Mouse (Mus musculus) heart, embryonic 11.5 days (tissue): ENCODE data around the gene Suco. TPM values are rescaled to one million over a fixed set of nuclear protein-coding genes. Genes with fewer than 3 reads are reported as not detected.

Experiments used
- ATAC-seq: fragments of 200-750 bp; cut with Nextera tagmentation; replicated peaks from 2 replicates; pipeline ENCODE4 v1.8.0; 2017; ENCODE audit warnings: moderate library complexity; ENCODE audit not compliant: insufficient number of reproducible peaks, low FRiP score, low TSS enrichment
- H3K27ac ChIP-seq: fragments of 300-500 bp; sonication (generic); 2 replicates; pipeline ENCODE4 v1.5.1; 2014; ENCODE audit warnings: mild to moderate bottlenecking, low read depth, low read length
- H3K27me3 ChIP-seq: fragments of 300-500 bp; sonication (generic); 2 replicates; pipeline ENCODE4 v1.6.1; 2014; ENCODE audit warnings: mild to moderate bottlenecking, low read length, mixed read lengths; ENCODE audit not compliant: control insufficient read depth, insufficient read depth
- H3K36me3 ChIP-seq: fragments of 300-500 bp; sonication (generic); 2 replicates; pipeline ENCODE4 v1.6.1; 2014; ENCODE audit warnings: mild to moderate bottlenecking, low read length, moderate library complexity, mixed read lengths; ENCODE audit not compliant: control insufficient read depth, insufficient read depth
- H3K4me1 ChIP-seq: fragments of 300-500 bp; sonication (generic); 2 replicates; pipeline ENCODE4 v1.6.1; 2014; ENCODE audit warnings: low read length; ENCODE audit not compliant: control insufficient read depth, insufficient read depth
- H3K4me2 ChIP-seq: fragments of 300-500 bp; sonication (generic); 2 replicates; pipeline ENCODE4 v1.6.1; 2014; ENCODE audit warnings: mild to moderate bottlenecking, moderate library complexity
- H3K4me3 ChIP-seq: fragments of 300-500 bp; sonication (generic); 2 replicates; pipeline ENCODE4 v1.5.1; 2014; ENCODE audit warnings: low read depth, low read length
- H3K9ac ChIP-seq: fragments of 300-500 bp; sonication (generic); 2 replicates; pipeline ENCODE4 v1.6.1; 2014; ENCODE audit warnings: mild to moderate bottlenecking, low read depth, low read length, moderate library complexity
- H3K9me3 ChIP-seq: fragments of 300-500 bp; sonication (generic); replicated peaks from 2 replicates; pipeline ENCODE4 v1.6.1; 2016; ENCODE audit warnings: low read length; ENCODE audit not compliant: control insufficient read depth
- WGBS: fragments of 180-500 bp; shearing (Covaris S2); extraction: QIAGEN DNeasy Blood & Tissue Kit; methylation state at CpG from one replicate; pipeline ENCODE4 v1.1.7; 2014; ENCODE audit not compliant: insufficient replicate concordance; 5-methylcytosine and 5-hydroxymethylcytosine counted together
- polyA plus RNA-seq: library from polyadenylated mRNA; unstranded; fragments of >200 nt; fragmentation: Nextera tagmentation; extraction: Ambion mirVana; gene quantifications from 2 replicates; pipeline ENCODE4 v1.2.1, GENCODE M21; 2014

Suco gene
- polyA plus RNA-seq, 1 experiment from 2014 or later, result 26.7 TPM

DNA sequence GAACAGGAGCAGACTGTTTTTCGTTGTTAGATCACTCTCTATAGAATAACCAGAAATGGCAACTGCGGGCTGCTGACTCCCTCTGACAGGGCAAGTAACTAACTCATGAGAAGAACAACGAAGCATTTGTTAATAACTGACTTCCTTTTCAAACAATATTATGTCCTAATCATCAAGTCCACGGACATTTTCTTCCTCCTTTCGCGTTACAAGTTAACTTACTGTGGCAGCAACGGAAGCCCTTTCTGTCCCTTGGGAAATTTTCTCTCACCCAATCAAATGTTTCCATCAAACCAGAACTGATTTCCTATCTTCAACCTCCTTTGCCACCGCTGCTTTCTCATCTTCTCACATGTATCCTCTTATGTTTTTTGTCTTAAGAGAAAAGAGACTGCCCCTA, 20.8 kb upstream of the Suco start:
- 86% methylated on average over 8 of the region's 8 CpGs for WGBS
- Histone ChIP-seq H3K27ac (no peak overlapping the region), H3K4me3 (no peak overlapping the region), H3K4me2 (no peak overlapping the region), H3K36me3 (no peaks in the 10 kb centered on the region), H3K27me3 (no peaks in the 10 kb centered on the region), H3K9ac (no peak overlapping the region), H3K4me1 (peaks cover 11% of the 10 kb centered on the region), H3K9me3 (no peaks in the 10 kb centered on the region)
- ATAC-seq, result no peak

DNA sequence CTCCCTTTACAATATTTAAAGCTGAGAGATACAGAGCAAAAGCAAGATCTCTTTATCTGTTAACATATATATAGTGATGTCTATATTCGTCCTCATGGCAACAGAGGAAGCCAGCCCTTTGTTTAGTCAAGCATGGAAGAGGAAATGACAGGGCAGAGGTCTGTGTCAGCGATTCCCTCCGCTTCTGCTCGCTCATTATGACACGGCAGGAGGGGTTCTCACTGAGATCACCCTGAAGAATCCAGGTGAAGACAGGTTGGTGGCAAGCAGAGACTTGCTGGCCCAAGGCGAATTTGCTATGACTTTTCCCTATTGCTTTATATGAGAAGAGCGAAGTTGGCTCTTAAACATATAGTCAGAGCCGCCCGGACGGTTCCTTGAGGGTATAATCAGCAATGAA, 19.6 kb upstream of the Suco start:
- Histone ChIP-seq H3K9me3 (no peaks in the 10 kb centered on the region), H3K4me1 (peaks cover 11% of the 10 kb centered on the region), H3K9ac (no peak overlapping the region), H3K36me3 (no peaks in the 10 kb centered on the region), H3K27me3 (no peaks in the 10 kb centered on the region), H3K4me3 (no peak overlapping the region), H3K4me2 (no peak overlapping the region), H3K27ac (no peak overlapping the region)
- 62% methylated on average over 10 of the region's 10 CpGs for WGBS
- ATAC-seq, result no peak

DNA sequence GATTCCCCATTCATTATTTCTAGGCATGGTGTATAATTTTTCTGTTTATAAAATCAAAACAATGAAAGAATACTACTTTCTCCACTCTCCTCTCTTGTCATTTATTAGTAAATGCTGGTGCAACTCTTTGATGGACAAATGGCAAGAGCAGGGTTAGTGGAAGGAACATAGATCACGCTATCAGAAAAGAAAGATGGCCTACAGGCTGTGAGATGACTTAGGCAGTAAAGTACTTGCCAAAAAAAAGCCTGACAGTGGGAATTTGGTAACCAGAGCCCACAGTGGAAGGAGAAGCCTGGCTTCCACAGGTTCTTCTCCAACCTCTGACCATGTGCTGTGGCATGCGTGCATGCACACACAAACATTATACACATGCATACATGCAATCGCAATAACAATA, 18.5 kb upstream of the Suco start:
- 84% methylated on average over 3 of the region's 3 CpGs for WGBS
- ATAC-seq, result no peak
- H3K4me1 ChIP-seq, result peaks cover 11% of the 10 kb centered on the region
- no peak overlapping the region for H3K4me2 ChIP-seq
- no peak overlapping the region for H3K9ac ChIP-seq
- H3K36me3 ChIP-seq, result no peaks in the 10 kb centered on the region
- H3K27me3 ChIP-seq, result no peaks in the 10 kb centered on the region
- no peaks in the 10 kb centered on the region for H3K9me3 ChIP-seq
- H3K4me3 ChIP-seq, result no peak overlapping the region
- peak overlapping the region; percentile 92 for H3K27ac ChIP-seq

DNA sequence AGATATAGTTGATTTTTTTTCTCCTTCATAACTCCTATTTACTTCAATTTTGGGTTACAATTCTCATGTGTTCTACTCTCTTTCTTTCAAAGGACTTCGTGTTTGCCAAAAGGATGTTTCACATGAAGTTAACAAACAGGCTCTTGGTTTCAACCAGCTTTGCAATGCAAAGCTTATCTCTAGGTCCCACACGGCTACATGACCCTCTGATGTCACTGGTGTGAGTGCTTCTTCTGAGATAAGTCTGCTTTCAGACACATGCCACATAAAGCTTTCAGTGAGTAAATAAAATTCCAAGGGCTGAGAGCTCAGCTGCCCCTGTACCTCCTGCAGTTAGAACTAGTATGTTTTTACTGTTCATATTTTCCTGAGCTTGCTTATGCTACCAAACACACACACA, 18.1 kb upstream of the Suco start:
- ATAC-seq, result peak; percentile 92
- H3K27me3 ChIP-seq, result no peaks in the 10 kb centered on the region

DNA sequence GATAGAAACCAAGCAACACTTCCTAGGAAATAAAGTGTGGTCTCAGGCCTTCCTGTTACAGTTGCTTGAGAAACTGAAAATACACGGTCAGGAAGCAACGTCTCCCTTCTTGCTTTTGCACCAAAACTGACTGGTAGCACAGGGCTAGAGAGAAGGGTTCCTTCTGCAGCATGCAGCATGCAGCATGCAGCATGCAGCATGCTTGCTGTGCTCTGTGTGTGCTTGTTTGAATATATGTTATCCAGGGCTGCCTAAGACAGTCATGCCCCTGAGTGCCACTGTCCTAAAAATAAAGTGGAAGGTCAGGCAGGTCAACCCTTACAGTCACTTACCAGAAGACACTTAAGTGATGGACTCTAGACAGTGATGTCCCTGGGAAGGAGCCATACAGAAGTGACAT, 17.6 kb upstream of the Suco start:
- peak; percentile 62 for ATAC-seq
- peak overlapping the region; percentile 54; the same call in 1 of the 2 replicates for H3K9ac ChIP-seq
- peak overlapping the region; percentile 24; the same call in 1 of the 2 replicates for H3K4me2 ChIP-seq

More for the DNA sequence above, 18.1 kb upstream of the Suco start:
- H3K4me3 ChIP-seq, result no peak overlapping the region
- H3K9me3 ChIP-seq, result no peaks in the 10 kb centered on the region
- no peaks in the 10 kb centered on the region for H3K36me3 ChIP-seq
- H3K4me2 ChIP-seq, result peak overlapping the region; percentile 24; the same call in 1 of the 2 replicates
- H3K9ac ChIP-seq, result no peak overlapping the region
- 24% methylated on average over 2 of the region's 2 CpGs for WGBS
- peak overlapping the region; percentile 92 for H3K27ac ChIP-seq
- H3K4me1 ChIP-seq, result peaks cover 11% of the 10 kb centered on the region

DNA sequence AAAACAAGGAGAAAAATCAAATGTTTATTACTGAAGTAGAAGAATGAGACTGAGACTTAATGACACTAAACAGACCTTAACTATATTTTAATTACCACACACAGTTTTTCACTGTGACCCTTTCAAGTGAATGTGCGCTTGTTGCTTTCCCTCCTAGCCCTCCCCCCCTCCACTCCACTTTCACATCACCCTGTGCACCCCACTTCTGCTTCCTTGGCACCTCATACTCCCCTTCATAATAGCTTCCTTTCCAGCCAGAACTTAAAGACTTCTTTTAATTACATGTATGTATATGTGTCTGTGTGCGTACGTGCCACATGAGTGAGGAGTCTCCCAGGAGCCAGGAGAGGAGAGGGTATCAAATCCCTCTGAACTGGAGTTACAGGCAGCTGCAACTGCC, 12.3 kb upstream of the Suco start:
- Histone ChIP-seq H3K4me1 (no peaks in the 10 kb centered on the region), H3K27ac (no peak overlapping the region), H3K9me3 (no peaks in the 10 kb centered on the region), H3K4me2 (no peak overlapping the region), H3K27me3 (no peaks in the 10 kb centered on the region), H3K36me3 (no peaks in the 10 kb centered on the region), H3K4me3 (no peak overlapping the region), H3K9ac (no peak overlapping the region)
- no peak for ATAC-seq
- WGBS, result 97% methylated on average over 3 of the region's 3 CpGs

More for the DNA sequence above, 17.6 kb upstream of the Suco start:
- peaks cover 11% of the 10 kb centered on the region for H3K4me1 ChIP-seq
- no peaks in the 10 kb centered on the region for H3K9me3 ChIP-seq
- 39% methylated on average over 2 of the region's 2 CpGs for WGBS
- H3K4me3 ChIP-seq, result no peak overlapping the region
- H3K36me3 ChIP-seq, result no peaks in the 10 kb centered on the region
- H3K27ac ChIP-seq, result peak overlapping the region; percentile 92
- H3K27me3 ChIP-seq, result no peaks in the 10 kb centered on the region

DNA sequence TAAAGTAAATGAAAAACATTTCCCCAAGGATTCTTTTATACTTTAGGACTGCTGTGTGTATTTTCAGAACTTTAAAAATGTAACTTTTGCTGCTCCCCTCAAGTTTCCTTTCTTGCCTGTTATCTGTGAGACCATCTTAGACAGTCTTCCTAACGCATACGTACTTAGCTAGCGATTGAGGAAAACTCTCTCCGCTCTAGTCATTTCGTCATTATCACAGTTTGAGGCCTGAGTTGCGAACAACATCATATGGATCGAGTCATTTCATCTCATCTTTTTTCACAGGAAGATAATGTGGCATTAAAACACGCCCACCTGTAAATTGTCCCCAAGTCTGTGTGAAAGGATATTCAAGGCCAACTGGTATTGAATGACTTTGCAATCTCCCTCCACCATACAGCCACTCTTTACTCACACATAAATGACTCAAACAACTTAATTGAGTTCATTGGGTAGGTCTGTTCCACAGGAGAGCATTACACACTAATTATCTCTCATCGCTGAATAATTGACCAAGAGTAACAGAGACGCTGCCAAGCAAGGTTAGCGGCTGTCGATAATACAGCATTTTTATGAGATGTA, 11.3 kb upstream of the Suco start:
- 86% methylated on average over 12 of the region's 12 CpGs for WGBS
- Histone ChIP-seq H3K9me3 (no peaks in the 10 kb centered on the region), H3K9ac (no peak overlapping the region), H3K4me3 (no peak overlapping the region), H3K27ac (no peak overlapping the region), H3K4me1 (no peaks in the 10 kb centered on the region), H3K4me2 (no peak overlapping the region), H3K36me3 (no peaks in the 10 kb centered on the region), H3K27me3 (no peaks in the 10 kb centered on the region)
- ATAC-seq, result no peak

DNA sequence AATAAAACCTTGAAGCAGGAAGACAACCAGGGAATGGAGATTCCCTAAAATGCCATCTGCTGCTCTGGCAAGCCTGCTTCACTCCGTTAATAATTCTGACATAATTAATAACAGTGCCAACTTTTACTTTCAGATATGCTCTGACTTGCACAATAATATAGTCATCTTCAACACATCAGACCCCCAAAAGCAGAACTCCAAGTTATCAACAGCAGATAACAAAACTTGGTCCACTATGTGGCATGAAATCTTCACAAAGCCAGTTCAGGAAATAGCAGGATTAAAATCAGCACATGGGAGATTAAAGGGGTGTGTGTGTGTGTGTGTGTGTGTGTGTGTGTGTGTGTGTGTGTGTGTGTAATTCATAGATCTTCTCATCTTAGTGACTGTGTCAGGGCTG, 9.3 kb upstream of the Suco start:
- WGBS, result 74% methylated on average over 1 of the region's 1 CpGs
- H3K27ac ChIP-seq, result no peak overlapping the region
- no peak for ATAC-seq
- no peaks in the 10 kb centered on the region for H3K9me3 ChIP-seq
- H3K4me2 ChIP-seq, result no peak overlapping the region
- no peaks in the 10 kb centered on the region for H3K27me3 ChIP-seq
- no peaks in the 10 kb centered on the region for H3K4me1 ChIP-seq
- no peak overlapping the region for H3K4me3 ChIP-seq
- H3K9ac ChIP-seq, result no peak overlapping the region
- no peaks in the 10 kb centered on the region for H3K36me3 ChIP-seq

DNA sequence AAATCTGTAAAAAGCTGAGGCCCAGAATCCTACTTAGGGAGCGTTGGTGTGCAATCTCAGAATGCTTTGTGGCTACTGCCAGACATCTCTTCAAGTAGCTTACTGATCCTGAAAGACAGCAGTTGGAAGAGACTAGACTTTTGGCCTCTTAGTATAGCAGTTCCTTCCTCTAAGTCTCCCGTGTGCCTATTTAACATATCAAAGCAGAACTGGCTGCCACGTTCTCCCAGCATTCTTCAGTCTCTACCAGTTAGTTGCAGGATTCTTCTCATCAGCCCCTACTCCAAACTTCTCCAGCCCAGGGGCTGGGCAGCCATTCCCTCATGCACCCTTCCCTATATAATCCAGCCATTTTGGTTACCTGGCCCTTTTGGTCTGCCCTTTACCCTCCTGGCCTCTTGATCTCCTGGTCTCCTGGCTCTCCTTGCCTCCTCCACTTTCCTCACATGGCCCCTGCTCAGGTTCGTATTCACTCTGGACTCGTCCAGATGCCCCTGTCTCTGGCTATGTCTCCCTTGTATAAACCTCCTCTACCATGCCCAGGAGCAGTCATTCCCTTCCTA, 1.2 kb upstream of the Suco start:
- Histone ChIP-seq H3K9me3 (no peaks in the 10 kb centered on the region), H3K4me3 (peak overlapping the region; percentile 88), H3K9ac (peak overlapping the region; percentile 73), H3K27ac (peak overlapping the region; percentile 60), H3K4me2 (peak overlapping the region; percentile 72), H3K36me3 (no peaks in the 10 kb centered on the region), H3K4me1 (peaks cover 11% of the 10 kb centered on the region), H3K27me3 (no peaks in the 10 kb centered on the region)
- WGBS, result 15% methylated on average over 5 of the region's 5 CpGs
- no peak for ATAC-seq
